ENCODE assay signal across 10 mouse cellular contexts in the genomic region with DNA sequence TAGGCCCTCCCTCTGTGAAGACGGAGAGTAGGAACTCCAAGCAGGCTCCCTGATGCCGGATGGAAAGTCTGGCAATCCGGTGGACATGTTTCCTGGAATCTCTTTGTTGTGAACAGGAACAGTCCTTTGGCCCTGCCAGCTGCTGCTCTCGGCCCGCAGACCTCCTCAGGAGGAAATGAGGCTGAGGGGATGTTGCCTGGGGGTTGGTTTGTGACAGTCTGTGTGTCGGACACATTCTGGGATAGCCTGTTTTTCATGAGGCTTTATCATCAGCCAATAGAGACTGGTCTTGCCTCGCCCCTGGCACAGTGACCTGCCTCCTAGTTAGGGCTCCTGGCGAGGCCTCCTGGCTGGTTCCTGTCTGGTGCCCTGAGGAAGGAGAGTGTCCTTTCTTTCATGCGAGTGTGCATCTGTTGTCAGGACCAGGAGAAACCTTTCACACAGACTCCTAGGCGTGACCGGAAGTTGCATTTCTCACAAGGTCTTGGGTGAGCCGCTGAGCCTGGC.
A peak's percentile ranks its signal among the peaks of the same experiment; 100 is the strongest.
DNase-seq lines count a peak whose midpoint lies in the region; ATAC-seq and TF ChIP-seq lines count a peak whose summit lies in the region.
"Had no signal": no experiment of that assay in that cellular context is flagged by ENCODE, and none has a peak within 500 bp of the region (broad histone marks: within the 10 kb centered on the region; RNA-seq: fewer than 3 reads in every experiment).

No protein-coding gene starts in this region.

- H3K9ac ChIP-seq in kidney, embryonic 14.5 days (ENCODE audit: low read depth, low read length) = no peak overlapping the region; the same call in 1 of the 2 replicates
- H3K9ac ChIP-seq in kidney, postnatal 0 days (ENCODE audit: low read depth, low read length) = 0 out of 2 replicates have a peak overlapping the region, but pooled peaks have one; percentile 18
- H3K9ac ChIP-seq in stomach, embryonic 14.5 days (replicated peaks; ENCODE audit: low read depth, low read length) = no peak overlapping the region
- H3K9ac ChIP-seq in liver, embryonic 11.5 days (ENCODE audit: low read depth, low read length) = no peak overlapping the region
- H3K9ac ChIP-seq: neural tube, embryonic 12.5 days had no signal

- H3K4me2 ChIP-seq in kidney, embryonic 14.5 days (replicated peaks; ENCODE audit: low read depth, low read length) = no peak overlapping the region
- H3K4me2 ChIP-seq in kidney, postnatal 0 days (ENCODE audit: low read length) = no peak overlapping the region
- no peak overlapping the region for H3K4me2 ChIP-seq in stomach, embryonic 14.5 days (replicated peaks; ENCODE audit: low read depth, low read length)
- H3K4me2 ChIP-seq in liver, embryonic 11.5 days = no peak overlapping the region
- H3K4me2 ChIP-seq: neural tube, embryonic 12.5 days had no signal

- DNase-seq in kidney, adult 8-10 months = no peak
- peak; percentile 43 to 66 for DNase-seq in heart, adult 9 months (ENCODE audit: low spot score in 2 of 2)
- DNase-seq in kidney, postnatal 0 days (ENCODE audit: low spot score) = peak; percentile 60
- DNase-seq in layer of hippocampus, postnatal 10 days (ENCODE audit: low spot score in 2 of 2) = no peak
- DNase-seq in liver, embryonic 11.5 days (ENCODE audit: low spot score) = no peak
- DNase-seq: left cerebral cortex, postnatal 4 days had no signal

- TF ChIP-seq CTCF in kidney, postnatal 0 days (IDR thresholded peaks at IDR 0.05; ENCODE audit: low read depth) = no peak

- 0 out of 2 replicates have a peak, but pooled peaks have one; percentile 43 for ATAC-seq in kidney, embryonic 14.5 days (ENCODE audit: low FRiP score, low TSS enrichment)
- ATAC-seq in kidney, postnatal 0 days (replicated peaks; ENCODE audit: low FRiP score, low read depth) = no peak
- ATAC-seq in stomach, embryonic 14.5 days (ENCODE audit: insufficient number of reproducible peaks, insufficient read depth, low FRiP score, low read depth) = no peak
- no peak for ATAC-seq in frontal cortex, adult (ENCODE audit: low TSS enrichment)
- no peak for ATAC-seq in liver, embryonic 11.5 days (replicated peaks; ENCODE audit: low FRiP score)

- peak overlapping the region; percentile 63 for H3K27ac ChIP-seq in kidney, embryonic 14.5 days (ENCODE audit: low read depth, low read length)
- peak overlapping the region; percentile 77 for H3K27ac ChIP-seq in kidney, postnatal 0 days
- H3K27ac ChIP-seq in stomach, embryonic 14.5 days (ENCODE audit: low read length) = peak overlapping the region; percentile 66; the same call in 1 of the 2 replicates
- no peak overlapping the region for H3K27ac ChIP-seq in liver, embryonic 11.5 days (ENCODE audit: low read depth, low read length)
- H3K27ac ChIP-seq: neural tube, embryonic 12.5 days had no signal

- 61% methylated on average over 12 of the region's 12 CpGs for WGBS in kidney, embryonic 14.5 days
- WGBS in kidney, postnatal 0 days = 55% methylated on average over 12 of the region's 12 CpGs
- 66% methylated on average over 12 of the region's 12 CpGs for WGBS in stomach, embryonic 14.5 days
- WGBS in liver, embryonic 11.5 days = 57% methylated on average over 12 of the region's 12 CpGs

- no peaks in the 10 kb centered on the region for H3K27me3 ChIP-seq in kidney, embryonic 14.5 days (ENCODE audit: control insufficient read depth, insufficient read depth, low read length)
- H3K27me3 ChIP-seq in kidney, postnatal 0 days (ENCODE audit: insufficient read depth, low read length) = no peaks in the 10 kb centered on the region
- H3K27me3 ChIP-seq in stomach, embryonic 14.5 days (ENCODE audit: control insufficient read depth, insufficient read depth, low read length) = no peaks in the 10 kb centered on the region
- no peaks in the 10 kb centered on the region for H3K27me3 ChIP-seq in liver, embryonic 11.5 days (replicated peaks; ENCODE audit: control insufficient read depth, insufficient read depth, low read length)
- H3K27me3 ChIP-seq: neural tube, embryonic 12.5 days had no signal

- H3K4me1 ChIP-seq in kidney, embryonic 14.5 days (ENCODE audit: control insufficient read depth, insufficient read depth, low read length) = peaks cover 20% of the 10 kb centered on the region
- H3K4me1 ChIP-seq in kidney, postnatal 0 days (replicated peaks; ENCODE audit: insufficient read depth, low read length) = peaks cover 13% of the 10 kb centered on the region
- peaks cover 28% of the 10 kb centered on the region for H3K4me1 ChIP-seq in stomach, embryonic 14.5 days (ENCODE audit: control insufficient read depth, insufficient read depth, low read length)
- H3K4me1 ChIP-seq in liver, embryonic 11.5 days (replicated peaks; ENCODE audit: control insufficient read depth, insufficient read depth, low read length) = no peaks in the 10 kb centered on the region

- no peaks in the 10 kb centered on the region for H3K36me3 ChIP-seq in kidney, embryonic 14.5 days (ENCODE audit: control insufficient read depth, insufficient read depth, low read length)
- H3K36me3 ChIP-seq in kidney, postnatal 0 days (ENCODE audit: insufficient read depth, low read length) = no peaks in the 10 kb centered on the region
- H3K36me3 ChIP-seq in stomach, embryonic 14.5 days (ENCODE audit: control insufficient read depth, insufficient read depth, low read length) = no peaks in the 10 kb centered on the region
- H3K36me3 ChIP-seq in liver, embryonic 11.5 days (ENCODE audit: control insufficient read depth, insufficient read depth, low read length) = no peaks in the 10 kb centered on the region
- H3K36me3 ChIP-seq: neural tube, embryonic 12.5 days had no signal

- H3K4me3 ChIP-seq in kidney, embryonic 14.5 days (ENCODE audit: low read length) = no peak overlapping the region
- no peak overlapping the region for H3K4me3 ChIP-seq in kidney, postnatal 0 days (replicated peaks; ENCODE audit: low read depth, low read length)
- H3K4me3 ChIP-seq in stomach, embryonic 14.5 days (ENCODE audit: low read depth, low read length) = no peak overlapping the region
- no peak overlapping the region for H3K4me3 ChIP-seq in liver, embryonic 11.5 days (ENCODE audit: low read depth, low read length)
- H3K4me3 ChIP-seq: neural tube, embryonic 12.5 days had no signal

- H3K9me3 ChIP-seq in kidney, embryonic 14.5 days (ENCODE audit: control insufficient read depth, low read length) = no peaks in the 10 kb centered on the region
- no peaks in the 10 kb centered on the region for H3K9me3 ChIP-seq in kidney, postnatal 0 days (replicated peaks; ENCODE audit: low read length)
- no peaks in the 10 kb centered on the region for H3K9me3 ChIP-seq in stomach, embryonic 14.5 days (ENCODE audit: control insufficient read depth, low read depth, low read length)
- no peaks in the 10 kb centered on the region for H3K9me3 ChIP-seq in liver, embryonic 11.5 days (ENCODE audit: control insufficient read depth, low read length)
- H3K9me3 ChIP-seq: neural tube, embryonic 12.5 days had no signal

Comparison
In these comparisons a context has a peak if more than half of its experiments do, and no peak if none do; other contexts are left out.
1. DNase-seq: peak in heart, adult 9 months (2 of 2) and kidney, postnatal 0 days (single experiment); none in kidney, adult 8-10 months (0 of 2), layer of hippocampus, postnatal 10 days (0 of 2) and liver, embryonic 11.5 days (single experiment).